Mouse (Mus musculus) ES-E14 (cell line): ENCODE data around the gene Tcf25. TPM values are rescaled to one million over a fixed set of nuclear protein-coding genes. Genes with fewer than 3 reads are reported as not detected.

Experiments used
- DNase-seq: peaks from one replicate; pipeline ENCODE4 v3.0.0-alpha.2; 2013; ENCODE audit warnings: low read depth, low spot score
- H3K27ac ChIP-seq: 2 replicates; pipeline ENCODE4 v1.5.1; 2012; ENCODE audit warnings: low read depth, mild to moderate bottlenecking, low read length, moderate library complexity, mixed read lengths; ENCODE audit not compliant: poor library complexity, insufficient read depth, severe bottlenecking
- H3K36me3 ChIP-seq: 2 replicates; pipeline ENCODE4 v1.6.1; 2012; ENCODE audit warnings: mild to moderate bottlenecking, low read length, moderate library complexity, mixed read lengths; ENCODE audit not compliant: control insufficient read depth, poor library complexity, insufficient read depth, severe bottlenecking
- H3K4me1 ChIP-seq, 2 experiments: fragments of 150-350 bp in 1 of 2; sonication (generic) in 1 of 2; 2 replicates each; pipeline ENCODE4 v1.6.1; 2012; ENCODE audit warnings: low read length in 2 of 2, mild to moderate bottlenecking in 1 of 2, mixed read lengths in 1 of 2; ENCODE audit not compliant: control insufficient read depth in 2 of 2, insufficient read depth in 2 of 2, poor library complexity in 1 of 2
- H3K4me3 ChIP-seq, 2 experiments: fragments of 150-350 bp in 1 of 2; sonication (generic) in 1 of 2; 2 replicates each; pipeline ENCODE4 v1.5.1; 2012; ENCODE audit warnings: low read length in 2 of 2, low read depth in 1 of 2, mild to moderate bottlenecking in 1 of 2, mixed read lengths in 1 of 2; ENCODE audit not compliant: insufficient read depth in 1 of 2, poor library complexity in 1 of 2, severe bottlenecking in 1 of 2
- H3K9ac ChIP-seq: 2 replicates; pipeline ENCODE4 v1.6.1; 2012; ENCODE audit warnings: low read depth, mild to moderate bottlenecking, low read length, mixed read lengths; ENCODE audit not compliant: poor library complexity, insufficient read depth, severe bottlenecking
- H3K9me3 ChIP-seq: fragments of 150-350 bp; sonication (generic); 2 replicates; pipeline ENCODE4 v1.6.1; 2012; ENCODE audit warnings: low read depth, mild to moderate bottlenecking, low read length; ENCODE audit not compliant: control insufficient read depth, insufficient read depth
- CHD2 ChIP-seq: IDR thresholded peaks from 2 replicates; pipeline ENCODE4 v1.6.1; 2014; ENCODE audit warnings: mild to moderate bottlenecking, low read depth, low read length, inconsistent platforms
- HCFC1 ChIP-seq: IDR thresholded peaks from 2 replicates; pipeline ENCODE4 v1.6.1; 2012; ENCODE audit warnings: low read length, inconsistent platforms, borderline replicate concordance; ENCODE audit not compliant: insufficient read depth
- MAFK ChIP-seq: IDR thresholded peaks from 2 replicates; pipeline ENCODE4 v1.6.1; 2014; ENCODE audit warnings: mild to moderate bottlenecking, low read depth, low read length, inconsistent platforms; ENCODE audit not compliant: insufficient read depth
- ZC3H11A ChIP-seq: IDR thresholded peaks from 2 replicates; pipeline ENCODE4 v1.6.1; 2012; ENCODE audit warnings: low read depth, mild to moderate bottlenecking, inconsistent platforms, low read length, borderline replicate concordance
- ZNF384 ChIP-seq: IDR thresholded peaks from 2 replicates; pipeline ENCODE4 v1.6.1; 2012; ENCODE audit warnings: low read depth, low read length, inconsistent platforms
- in situ Hi-C, 2 experiments: fragments of 600-800 bp; cut with MboI; formaldehyde crosslinking; loops; one replicate each; pipeline ENCODE4 v1.15.1; 2025; ENCODE audit warnings: low sequenced_read_pairs in 2 of 2, inconsistent platforms in 1 of 2; ENCODE audit not compliant: unreplicated experiment in 2 of 2
- total RNA-seq: library from RNA; depleted of rRNA; stranded (reverse); fragments of 300-350 nt; gene quantifications from 2 replicates; pipeline ENCODE4 v1.2.3, GENCODE M21; 2012

Gene Tcf25
- total RNA-seq, 1 experiment, result 114 TPM

- Histone ChIP-seq H3K9me3 (no peaks in the 10 kb centered on the region), H3K4me1 (peaks cover 5 to 16% of the 10 kb centered on the region in 2 experiments; a peak in 3 of 4 replicates), H3K9ac (peak overlapping the region; percentile 35; the same call in 1 of the 2 replicates), H3K27ac (no peak overlapping the region; the same call in 1 of the 2 replicates), H3K36me3 (no peaks in the 10 kb centered on the region), H3K4me3 (peak overlapping the region; percentile 66 to 70)
- in situ Hi-C loops, result no loop called here
- DNase-seq, result no peak
- TF ChIP-seq ZC3H11A, result no peak
- no peak for TF ChIP-seq MAFK
- no peak for TF ChIP-seq CHD2
- TF ChIP-seq ZNF384, result no peak
- no peak for TF ChIP-seq HCFC1
Measured at GRCm38 (mm10) chr8:123333091-123333587, 40.4 kb upstream of the Tcf25 start.

- Histone ChIP-seq H3K36me3 (no peaks in the 10 kb centered on the region), H3K9me3 (no peaks in the 10 kb centered on the region), H3K4me1 (peaks cover 7 to 20% of the 10 kb centered on the region in 2 experiments; a peak in 3 of 4 replicates), H3K4me3 (peak overlapping the region; percentile 28 to 70; a peak in 2 of 4 replicates), H3K27ac (peak overlapping the region; percentile 49; the same call in 1 of the 2 replicates), H3K9ac (no peak overlapping the region; the same call in 1 of the 2 replicates)
- DNase-seq, result no peak
- TF ChIP-seq CHD2 (no peak), ZC3H11A (no peak), HCFC1 (no peak), ZNF384 (no peak), MAFK (no peak)
- in situ Hi-C loops, result no loop called here
Measured at GRCm38 (mm10) chr8:123333864-123334263, 39.7 kb upstream of the Tcf25 start.

DNA sequence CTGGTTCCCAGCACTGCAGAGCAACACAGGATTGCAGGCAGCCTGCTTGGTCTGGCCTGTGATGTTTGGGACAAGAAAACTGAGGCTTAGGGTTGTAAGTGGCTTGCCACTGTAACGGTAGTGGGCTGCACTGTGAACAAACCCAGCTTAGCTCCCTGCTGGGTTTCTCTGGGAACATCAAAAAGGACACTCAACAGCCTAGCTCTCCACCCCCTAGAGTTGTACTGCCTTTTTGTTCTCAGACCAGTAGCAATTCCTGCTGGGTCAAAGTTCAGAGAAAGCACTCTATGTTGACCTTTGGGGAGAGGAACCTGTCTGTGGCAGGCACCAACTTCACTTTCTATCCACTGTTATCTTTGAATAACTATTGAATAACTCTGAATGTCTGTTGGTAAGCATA is 39.1 kb upstream of the Tcf25 start:
- H3K9me3 ChIP-seq, result no peaks in the 10 kb centered on the region

GRCm38 (mm10) chr8:123337475-123337874 is 36.1 kb upstream of the Tcf25 start:
- no peak overlapping the region for H3K9ac ChIP-seq
- no peak overlapping the region for H3K4me3 ChIP-seq
- TF ChIP-seq ZC3H11A, result no peak
- TF ChIP-seq CHD2, result no peak
- TF ChIP-seq HCFC1, result no peak
- TF ChIP-seq ZNF384, result no peak
- no peak for TF ChIP-seq MAFK
- no peak overlapping the region for H3K27ac ChIP-seq
- no peaks in the 10 kb centered on the region for H3K36me3 ChIP-seq
- H3K9me3 ChIP-seq, result no peaks in the 10 kb centered on the region
- peaks cover 7 to 19% of the 10 kb centered on the region in 2 experiments; a peak in 3 of 4 replicates for H3K4me1 ChIP-seq
- in situ Hi-C loops, result no loop called here
- no peak for DNase-seq

More for the DNA sequence above, 39.1 kb upstream of the Tcf25 start:
- Histone ChIP-seq H3K36me3 (no peaks in the 10 kb centered on the region), H3K4me3 (peak overlapping the region; percentile 28 to 70; a peak in 2 of 4 replicates), H3K9ac (no peak overlapping the region), H3K27ac (peak overlapping the region; percentile 68; the same call in 1 of the 2 replicates), H3K4me1 (peaks cover 7 to 22% of the 10 kb centered on the region in 2 experiments; a peak in 3 of 4 replicates)
- no peak for DNase-seq
- no peak for TF ChIP-seq HCFC1
- TF ChIP-seq CHD2, result no peak
- TF ChIP-seq MAFK, result no peak
- no peak for TF ChIP-seq ZNF384
- no peak for TF ChIP-seq ZC3H11A
- in situ Hi-C loops, result no loop called here
